Mouse (Mus musculus) heart, adult 2 months (tissue): ENCODE measurements around the gene Cyp2j6.
"Not testable (repeated sequence)": the region's sequence is repeated elsewhere in the genome, so short reads cannot be mapped to it uniquely, and the experiment has no call there.

Experiments used
- CTCF ChIP-seq: fragments of 200-600 bp; IDR thresholded peaks from 2 replicates; pipeline ENCODE4 v1.8.1; 2022; ENCODE audit warnings: antibody characterized with exemption, mild to moderate bottlenecking, moderate library complexity
- POLR2A ChIP-seq: fragments of 200-500 bp; IDR thresholded peaks from 2 replicates; pipeline ENCODE4 v1.6.1; 2011; ENCODE audit warnings: mild to moderate bottlenecking, low read depth, low read length, control low read depth; ENCODE audit not compliant: insufficient read depth

DNA sequence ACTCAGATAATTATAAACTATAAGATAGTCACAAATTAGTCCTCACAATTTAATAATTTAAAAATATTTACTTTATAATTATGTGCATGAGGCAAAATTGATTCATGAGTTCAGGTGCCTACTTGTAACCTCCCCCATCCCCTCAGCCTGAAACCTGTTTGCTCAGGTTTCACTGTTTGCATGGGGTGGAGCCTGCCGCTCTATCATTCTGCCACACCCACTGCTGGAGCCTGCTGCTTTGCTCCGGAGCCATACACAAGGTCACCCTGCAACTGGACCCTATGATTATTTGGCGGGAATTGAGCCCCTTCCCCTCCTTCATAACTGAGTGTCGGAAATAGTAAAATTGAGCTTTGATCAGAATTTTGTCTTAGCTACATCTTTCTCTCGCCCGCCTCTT lies 26.9 kb upstream of the Cyp2j6 start:
- TF ChIP-seq POLR2A, CTCF: not testable (repeated sequence)
